Mouse (Mus musculus): Measurements from ENCODE around the gene Pkp4. TPM values are rescaled to one million over a fixed set of nuclear protein-coding genes. Genes with fewer than 3 reads are reported as not detected.

Gene Pkp4
- total RNA-seq, 2 experiments from 2014 or later = 200 to 224 TPM

DNA sequence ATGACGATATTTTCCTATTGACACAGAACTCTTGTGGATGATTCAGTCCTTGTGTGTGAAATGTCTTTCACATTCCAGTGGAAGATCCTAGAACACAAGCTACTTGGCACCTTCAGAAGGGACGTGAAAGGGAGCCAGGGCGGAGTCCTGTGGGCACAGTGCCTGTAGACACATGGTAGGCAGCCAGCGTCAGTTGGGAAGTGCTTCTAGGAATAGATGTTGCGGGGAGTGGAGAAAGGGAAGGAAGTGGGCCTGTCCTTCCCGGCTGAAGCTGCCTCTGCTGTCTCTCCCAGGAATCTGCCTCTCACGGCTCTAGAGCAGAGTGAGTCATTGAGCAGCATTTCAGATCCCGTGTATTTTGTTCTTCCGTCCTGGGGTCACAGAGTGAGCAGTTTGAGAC is 125.6 kb downstream of the Pkp4 start:
- intact Hi-C loops (cut with DNase I) = loop anchor here (2.0 kb wide), 1 partner anchor 27 kb away; no protein-coding TSS in a partner anchor

GRCm38 (mm10) chr2:59287630-59288029 is 127.0 kb downstream of the Pkp4 start:
- no peak for DNase-seq (ENCODE audit: extremely low spot score in 1 of 2, low spot score in 2 of 2)
- Histone ChIP-seq H3K4me3 (no peak overlapping the region), H3K27ac (no peak overlapping the region)
- intact Hi-C loops (cut with DNase I) = loop anchor here (2.0 kb wide), 1 partner anchor 29 kb away; no protein-coding TSS in a partner anchor
- no peak for TF ChIP-seq CTCF (IDR thresholded peaks at IDR 0.05)

More for the DNA sequence above, 125.6 kb downstream of the Pkp4 start:
- no peak for TF ChIP-seq CTCF (IDR thresholded peaks at IDR 0.05)
- H3K4me3 ChIP-seq = no peak overlapping the region
- 0 out of 2 replicates have a peak overlapping the region, but pooled peaks have one; percentile 3 for H3K27ac ChIP-seq
- DNase-seq (ENCODE audit: extremely low spot score in 1 of 2, low spot score in 2 of 2) = peak; percentile 65 to 75

DNA sequence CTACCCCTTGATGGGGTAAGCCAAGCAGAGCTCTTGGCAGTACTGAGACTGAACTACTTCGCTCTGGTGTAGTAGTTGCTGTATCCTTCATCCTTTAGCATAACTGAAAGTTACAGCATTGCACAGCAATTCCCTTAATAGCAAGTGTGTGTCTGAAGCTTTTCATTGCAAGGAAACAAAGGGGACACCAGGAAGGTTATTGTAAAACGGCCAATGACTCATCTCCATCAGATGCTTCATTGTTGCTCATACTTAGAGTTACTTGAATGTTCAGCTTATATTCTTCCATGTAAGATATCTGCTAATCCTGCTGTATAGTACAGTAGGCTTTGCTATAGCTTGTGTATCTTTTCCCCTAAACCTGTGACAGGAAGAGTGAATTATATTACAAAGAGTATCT is 128.8 kb downstream of the Pkp4 start:
- Histone ChIP-seq H3K4me3 (no peak overlapping the region), H3K27ac (no peak overlapping the region)
- intact Hi-C loops (cut with DNase I) = no loop called here
- DNase-seq (ENCODE audit: extremely low spot score in 1 of 2, low spot score in 2 of 2) = no peak
- TF ChIP-seq CTCF (IDR thresholded peaks at IDR 0.05) = no peak

GRCm38 (mm10) chr2:59290391-59290790 is 129.7 kb downstream of the Pkp4 start:
- DNase-seq (ENCODE audit: extremely low spot score in 1 of 2, low spot score in 2 of 2) = no peak
- no peak overlapping the region for H3K27ac ChIP-seq
- no peak overlapping the region for H3K4me3 ChIP-seq
- no peak for TF ChIP-seq CTCF (IDR thresholded peaks at IDR 0.05)
- intact Hi-C loops (cut with DNase I) = no loop called here

DNA sequence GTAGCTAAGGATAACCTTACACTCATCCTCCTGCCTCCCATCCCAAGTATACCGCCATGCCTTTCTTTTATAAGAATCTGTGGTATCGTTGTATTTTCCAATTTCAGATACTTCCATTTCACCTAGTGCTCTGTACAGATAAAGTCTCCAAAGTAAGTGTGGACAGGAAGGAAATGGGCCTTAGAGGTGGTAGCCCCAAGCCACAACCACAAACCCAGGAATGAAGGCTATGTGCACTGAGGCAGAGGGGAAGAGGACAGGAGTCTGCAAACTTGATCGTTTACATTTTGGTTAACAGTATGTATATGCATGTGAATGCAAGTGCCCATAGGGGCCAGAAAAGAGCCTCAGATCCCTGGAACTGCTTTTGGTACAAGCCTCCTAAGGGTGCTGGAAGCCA is 139.2 kb downstream of the Pkp4 start:
- H3K27ac ChIP-seq = no peak overlapping the region
- TF ChIP-seq CTCF (IDR thresholded peaks at IDR 0.05) = no peak
- no peak for DNase-seq (ENCODE audit: extremely low spot score in 1 of 2, low spot score in 2 of 2)
- H3K4me3 ChIP-seq = no peak overlapping the region
- intact Hi-C loops (cut with DNase I) = no loop called here

GRCm38 (mm10) chr2:59301671-59302070 is 141.0 kb downstream of the Pkp4 start:
- TF ChIP-seq CTCF (IDR thresholded peaks at IDR 0.05) = no peak; the same call in 1 of the 2 replicates
- intact Hi-C loops (cut with DNase I) = no loop called here
- no peak overlapping the region for H3K27ac ChIP-seq
- no peak for DNase-seq (ENCODE audit: extremely low spot score in 1 of 2, low spot score in 2 of 2)
- no peak overlapping the region for H3K4me3 ChIP-seq

GRCm38 (mm10) chr2:59302430-59302829 is 141.8 kb downstream of the Pkp4 start:
- no peak for TF ChIP-seq CTCF (IDR thresholded peaks at IDR 0.05)
- H3K4me3 ChIP-seq = no peak overlapping the region
- DNase-seq (ENCODE audit: extremely low spot score in 1 of 2, low spot score in 2 of 2) = no peak
- intact Hi-C loops (cut with DNase I) = no loop called here
- H3K27ac ChIP-seq = no peak overlapping the region

- TF ChIP-seq CTCF (IDR thresholded peaks at IDR 0.05) = no peak
- no peak for DNase-seq (ENCODE audit: extremely low spot score in 1 of 2, low spot score in 2 of 2)
- no peak overlapping the region for H3K27ac ChIP-seq
- H3K4me3 ChIP-seq = no peak overlapping the region
- intact Hi-C loops (cut with DNase I) = no loop called here
These were observed 142.9 kb downstream of the Pkp4 start for GRCm38 (mm10) chr2:59303530-59304063.

- Histone ChIP-seq H3K27ac (no peak overlapping the region), H3K4me3 (no peak overlapping the region)
- intact Hi-C loops (cut with DNase I) = no loop called here
- DNase-seq (ENCODE audit: extremely low spot score in 1 of 2, low spot score in 2 of 2) = no peak
- no peak for TF ChIP-seq CTCF (IDR thresholded peaks at IDR 0.05)
These were observed 146.7 kb downstream of the Pkp4 start for GRCm38 (mm10) chr2:59307302-59307701.

DNA sequence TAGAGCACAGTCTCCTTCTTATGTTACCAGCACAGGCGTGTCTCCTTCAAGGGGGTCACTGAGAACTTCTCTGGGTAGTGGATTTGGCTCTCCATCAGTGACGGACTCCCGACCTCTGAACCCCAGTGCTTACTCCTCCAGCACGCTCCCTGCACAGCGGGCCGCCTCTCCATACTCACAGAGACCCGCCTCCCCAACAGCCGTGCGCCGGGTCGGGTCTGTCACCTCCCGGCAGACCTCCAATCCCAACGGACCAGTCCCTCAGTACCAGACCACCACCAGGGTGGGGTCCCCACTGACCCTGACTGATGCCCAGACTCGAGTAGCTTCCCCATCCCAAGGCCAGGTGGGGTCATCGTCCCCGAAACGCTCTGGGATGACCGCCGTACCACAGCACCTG is 147.4 kb downstream of the Pkp4 start:
- Histone ChIP-seq H3K27ac (no peak overlapping the region), H3K4me3 (no peak overlapping the region)
- DNase-seq (ENCODE audit: extremely low spot score in 1 of 2, low spot score in 2 of 2) = no peak
- no peak for TF ChIP-seq CTCF (IDR thresholded peaks at IDR 0.05)
- intact Hi-C loops (cut with DNase I) = no loop called here

DNA sequence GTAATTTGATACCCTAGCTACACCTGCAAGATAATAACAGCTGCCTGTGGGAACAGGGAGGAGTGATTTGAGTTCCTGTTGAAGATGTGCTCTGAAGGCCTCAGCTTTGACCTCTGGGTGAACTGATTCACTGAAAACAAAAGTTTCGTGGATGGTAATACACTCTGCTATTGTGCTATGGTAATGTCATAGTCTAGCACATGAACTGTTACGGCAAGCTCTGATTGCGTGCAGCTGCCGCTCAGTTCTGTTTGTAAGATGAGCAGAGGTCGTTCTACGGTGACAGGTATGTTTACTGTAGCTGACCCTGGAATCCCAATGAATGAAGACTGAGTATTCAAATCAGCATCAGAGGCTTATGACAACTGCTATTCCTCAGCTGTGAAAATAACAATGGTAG is 152.6 kb downstream of the Pkp4 start:
- no peak for TF ChIP-seq CTCF (IDR thresholded peaks at IDR 0.05)
- Histone ChIP-seq H3K4me3 (no peak overlapping the region), H3K27ac (no peak overlapping the region)
- no peak for DNase-seq (ENCODE audit: extremely low spot score in 1 of 2, low spot score in 2 of 2)
- intact Hi-C loops (cut with DNase I) = no loop called here

DNA sequence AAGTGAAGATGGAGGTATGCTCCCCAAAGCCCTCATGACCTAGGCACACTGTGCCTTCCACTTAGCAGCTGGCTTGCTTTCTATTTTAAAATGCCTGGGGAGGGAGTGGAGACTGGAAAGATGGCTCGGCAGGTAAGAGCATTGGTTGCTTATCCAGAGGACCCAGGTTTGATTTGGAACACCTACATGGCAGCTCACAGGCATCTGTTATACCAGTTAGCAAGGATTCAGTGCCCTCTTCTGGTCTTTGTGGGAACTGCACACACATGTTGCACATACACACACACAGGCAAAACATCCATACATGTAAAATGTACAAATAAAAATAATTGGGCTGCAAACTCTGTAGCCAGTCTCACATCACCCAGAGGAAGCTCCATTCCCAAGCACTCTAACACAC is 158.0 kb downstream of the Pkp4 start:
- TF ChIP-seq CTCF (IDR thresholded peaks at IDR 0.05) = peak; percentile 8; the same call in 1 of the 2 replicates
- Histone ChIP-seq H3K27ac (no peak overlapping the region), H3K4me3 (no peak overlapping the region)
- intact Hi-C loops (cut with DNase I) = no loop called here
- no peak for DNase-seq (ENCODE audit: extremely low spot score in 1 of 2, low spot score in 2 of 2)

- no peak for TF ChIP-seq CTCF (IDR thresholded peaks at IDR 0.05)
- no peak for DNase-seq (ENCODE audit: extremely low spot score in 1 of 2, low spot score in 2 of 2)
- H3K27ac ChIP-seq = no peak overlapping the region
- no peak overlapping the region for H3K4me3 ChIP-seq
- intact Hi-C loops (cut with DNase I) = no loop called here
These were observed 167.3 kb downstream of the Pkp4 start for GRCm38 (mm10) chr2:59327946-59328345.
